Mouse (Mus musculus): ENCODE data around the gene Nin. TPM values are rescaled to one million over a fixed set of nuclear protein-coding genes. Genes with fewer than 3 reads are reported as not detected.

Gene Nin
- total RNA-seq (2021): 10 to 100 TPM; 13.7 to 17.3 TPM
- polyA plus RNA-seq (2012; rRNA removed): 4.5 and 9.3 TPM in 2 replicates
- long read RNA-seq, full-length matches to known transcripts: 1 of 4 reads
- long read RNA-seq, partial matches to known transcripts: 1 of 4 reads
- long read RNA-seq, other reads (novel, unspliced or antisense): 2 of 4 reads

GRCm38 (mm10) chr12:70113351-70113750 is at the start of gene Nin:
TSS of gene Nin (minus strand) at chr12:70113717.
- Histone ChIP-seq H3K79me2 (replicated peaks; ENCODE audit: control insufficient read depth, insufficient read depth, low read length) (no peaks in the 10 kb centered on the region), H3K27me3 (ENCODE audit: control insufficient read depth, insufficient read depth, low read length) (no peaks in the 10 kb centered on the region), H3K27ac (no peak within 1 kb of the TSS), H3K36me3 (ENCODE audit: control insufficient read depth, insufficient read depth, low read length) (no peaks in the 10 kb centered on the region), H3K4me1 (ENCODE audit: control insufficient read depth, insufficient read depth, low read length) (peaks cover 3% of the 10 kb centered on the region), H3K9ac (ENCODE audit: low read depth, low read length) (no peak within 1 kb of the TSS), H3K4me3 (peak within 1 kb of the TSS; percentile 91)
- intact Hi-C loops (cut with DNase I): loop anchor here (5.0 kb wide), 1 partner anchor 46 kb away; no protein-coding TSS in a partner anchor
- WGBS: 83% methylated on average over 11 of the region's 11 CpGs
- no peak for TF ChIP-seq CTCF (IDR thresholded peaks at IDR 0.05)
- TF ChIP-seq POLR2A (IDR thresholded peaks at IDR 0.05; ENCODE audit: insufficient read depth, low read depth, low read length): no peak
- TF ChIP-seq EP300 (IDR thresholded peaks at IDR 0.05; ENCODE audit: insufficient read depth, low read depth, low read length): no peak
- no peak for DNase-seq

GRCm38 (mm10) chr12:70161057-70161456 is 47.5 kb upstream of the Nin start:
- no peak overlapping the region for H3K27ac ChIP-seq
- no peak for DNase-seq
- H3K79me2 ChIP-seq (replicated peaks; ENCODE audit: control insufficient read depth, insufficient read depth, low read length): no peaks in the 10 kb centered on the region
- H3K4me1 ChIP-seq (ENCODE audit: control insufficient read depth, insufficient read depth, low read length): no peaks in the 10 kb centered on the region
- intact Hi-C loops (cut with DNase I): no loop called here
- H3K36me3 ChIP-seq (ENCODE audit: control insufficient read depth, insufficient read depth, low read length): no peaks in the 10 kb centered on the region
- no peaks in the 10 kb centered on the region for H3K27me3 ChIP-seq (ENCODE audit: control insufficient read depth, insufficient read depth, low read length)
- H3K9ac ChIP-seq (ENCODE audit: low read depth, low read length): no peak overlapping the region
- WGBS: 78% methylated on average over 5 of the region's 5 CpGs
- no peak overlapping the region for H3K4me3 ChIP-seq
- TF ChIP-seq CTCF (IDR thresholded peaks at IDR 0.05) (no peak), POLR2A (IDR thresholded peaks at IDR 0.05; ENCODE audit: insufficient read depth, low read depth, low read length) (no peak), EP300 (IDR thresholded peaks at IDR 0.05; ENCODE audit: insufficient read depth, low read depth, low read length) (no peak)

- H3K4me3 ChIP-seq: no peak overlapping the region
- H3K79me2 ChIP-seq (replicated peaks; ENCODE audit: control insufficient read depth, insufficient read depth, low read length): no peaks in the 10 kb centered on the region
- intact Hi-C loops (cut with DNase I): no loop called here
- H3K27me3 ChIP-seq (ENCODE audit: control insufficient read depth, insufficient read depth, low read length): no peaks in the 10 kb centered on the region; the same call in 1 of the 2 replicates
- H3K9ac ChIP-seq (ENCODE audit: low read depth, low read length): no peak overlapping the region
- no peak for TF ChIP-seq POLR2A (IDR thresholded peaks at IDR 0.05; ENCODE audit: insufficient read depth, low read depth, low read length)
- no peaks in the 10 kb centered on the region for H3K36me3 ChIP-seq (ENCODE audit: control insufficient read depth, insufficient read depth, low read length)
- WGBS: 61% methylated on average over 5 of the region's 5 CpGs
- H3K27ac ChIP-seq: no peak overlapping the region
- DNase-seq: no peak
- H3K4me1 ChIP-seq (ENCODE audit: control insufficient read depth, insufficient read depth, low read length): no peaks in the 10 kb centered on the region
These were observed 44.0 kb upstream of the Nin start for GRCm38 (mm10) chr12:70157292-70158066.

GRCm38 (mm10) chr12:70156222-70156621 is 42.7 kb upstream of the Nin start:
- DNase-seq: no peak
- H3K79me2 ChIP-seq (replicated peaks; ENCODE audit: control insufficient read depth, insufficient read depth, low read length): no peaks in the 10 kb centered on the region

GRCm38 (mm10) chr12:70153842-70154241 is 40.3 kb upstream of the Nin start, which contains the start of gene Abhd12b:
TSS of gene Abhd12b (plus strand) at chr12:70154142.
- Histone ChIP-seq H3K27me3 (ENCODE audit: control insufficient read depth, insufficient read depth, low read length) (no peaks in the 10 kb centered on the region; the same call in 1 of the 2 replicates), H3K79me2 (replicated peaks; ENCODE audit: control insufficient read depth, insufficient read depth, low read length) (no peaks in the 10 kb centered on the region), H3K27ac (no peak within 1 kb of the TSS), H3K36me3 (ENCODE audit: control insufficient read depth, insufficient read depth, low read length) (no peaks in the 10 kb centered on the region), H3K9ac (ENCODE audit: low read depth, low read length) (no peak within 1 kb of the TSS), H3K4me1 (ENCODE audit: control insufficient read depth, insufficient read depth, low read length) (0 out of 2 replicates have a peak, but pooled peaks cover 2% of the 10 kb centered on the region), H3K4me3 (no peak within 1 kb of the TSS)
- no peak for TF ChIP-seq CTCF (IDR thresholded peaks at IDR 0.05)
- TF ChIP-seq POLR2A (IDR thresholded peaks at IDR 0.05; ENCODE audit: insufficient read depth, low read depth, low read length): no peak
- no peak for TF ChIP-seq EP300 (IDR thresholded peaks at IDR 0.05; ENCODE audit: insufficient read depth, low read depth, low read length)
- intact Hi-C loops (cut with DNase I): no loop called here
- DNase-seq: no peak
- WGBS: 57% methylated on average over 3 of the region's 3 CpGs

More at GRCm38 (mm10) chr12:70156222-70156621, 42.7 kb upstream of the Nin start:
- intact Hi-C loops (cut with DNase I): no loop called here
- no peaks in the 10 kb centered on the region for H3K36me3 ChIP-seq (ENCODE audit: control insufficient read depth, insufficient read depth, low read length)
- TF ChIP-seq CTCF (IDR thresholded peaks at IDR 0.05) (no peak), POLR2A (IDR thresholded peaks at IDR 0.05; ENCODE audit: insufficient read depth, low read depth, low read length) (no peak), EP300 (IDR thresholded peaks at IDR 0.05; ENCODE audit: insufficient read depth, low read depth, low read length) (no peak)
- no peak overlapping the region for H3K4me3 ChIP-seq
- H3K27ac ChIP-seq: no peak overlapping the region
- no peak overlapping the region for H3K9ac ChIP-seq (ENCODE audit: low read depth, low read length)
- H3K4me1 ChIP-seq (ENCODE audit: control insufficient read depth, insufficient read depth, low read length): no peaks in the 10 kb centered on the region
- 52% methylated on average over 6 of the region's 6 CpGs for WGBS
- no peaks in the 10 kb centered on the region; the same call in 1 of the 2 replicates for H3K27me3 ChIP-seq (ENCODE audit: control insufficient read depth, insufficient read depth, low read length)

All from heart, adult 2 months (tissue).